In genomic region chr6:145781966-145782365, GRCm38 (mm10) we compare ENCODE assay signal across 20 mouse cellular contexts. TPM values are rescaled to one million over a fixed set of nuclear protein-coding genes. Genes with fewer than 3 reads are reported as not detected.
DNase-seq lines count a peak whose midpoint lies in the region; ATAC-seq lines count a peak whose summit lies in the region.
"Had no signal": no experiment of that assay in that cellular context is flagged by ENCODE, and none has a peak within 500 bp of the region (broad histone marks: within the 10 kb centered on the region; RNA-seq: fewer than 3 reads in every experiment).

No protein-coding gene starts in this region.

- H3K4me1 ChIP-seq in heart, embryonic 16.5 days (ENCODE audit: control insufficient read depth, insufficient read depth, low read length): peaks cover 33% of the 10 kb centered on the region
- H3K4me1 ChIP-seq in embryonic facial prominence, embryonic 13.5 days: peaks cover 28% of the 10 kb centered on the region

- H3K9ac ChIP-seq in heart, embryonic 16.5 days (ENCODE audit: low read length): no peak overlapping the region
- H3K9ac ChIP-seq in embryonic facial prominence, embryonic 13.5 days: no peak overlapping the region
- H3K9ac ChIP-seq: liver, embryonic 15.5 days had no signal

- peak; percentile 35 for DNase-seq in gastrocnemius, adult 18-20 months (ENCODE audit: low spot score)
- no peak for DNase-seq in gastrocnemius, postnatal 25 days
- DNase-seq in heart, postnatal 14 days: no peak
- no peak for DNase-seq in right cerebral cortex, postnatal 14 days
- DNase-seq in cerebellum, postnatal 4 days (ENCODE audit: low spot score in 2 of 2): no peak
- DNase-seq: adrenal gland, postnatal 36 days; kidney, adult 11 months; kidney, postnatal 4 days; right cerebral cortex, adult 18-20 months; thymus, postnatal 14 days had no signal

- H3K9me3 ChIP-seq in heart, embryonic 16.5 days (replicated peaks; ENCODE audit: control insufficient read depth, low read length): no peaks in the 10 kb centered on the region
- H3K9me3 ChIP-seq in embryonic facial prominence, embryonic 13.5 days: no peaks in the 10 kb centered on the region
- H3K9me3 ChIP-seq: limb, embryonic 13.5 days; liver, embryonic 15.5 days had no signal

- 55% methylated on average over 2 of the region's 2 CpGs for WGBS in heart, embryonic 16.5 days
- WGBS in embryonic facial prominence, embryonic 13.5 days: 47% methylated on average over 2 of the region's 2 CpGs

- no peaks in the 10 kb centered on the region for H3K27me3 ChIP-seq in heart, embryonic 16.5 days (ENCODE audit: control insufficient read depth, insufficient read depth, low read length)
- no peaks in the 10 kb centered on the region for H3K27me3 ChIP-seq in embryonic facial prominence, embryonic 13.5 days
- H3K27me3 ChIP-seq: CH12.LX; limb, embryonic 13.5 days; liver, embryonic 15.5 days had no signal

- H3K4me2 ChIP-seq in heart, embryonic 16.5 days (ENCODE audit: low read depth, low read length): no peak overlapping the region
- H3K4me2 ChIP-seq in embryonic facial prominence, embryonic 13.5 days: no peak overlapping the region
- H3K4me2 ChIP-seq: limb, embryonic 13.5 days; liver, embryonic 15.5 days had no signal

- intact Hi-C loops in heart, postnatal 14 days (cut with DNase I): loop anchor here (2.0 kb wide), 1 partner anchor 13 kb away; no protein-coding TSS in a partner anchor

- H3K27ac ChIP-seq in heart, embryonic 16.5 days (ENCODE audit: low read length): peak overlapping the region; percentile 30; the same call in 1 of the 2 replicates
- 0 out of 2 replicates have a peak overlapping the region, but pooled peaks have one; percentile 17 for H3K27ac ChIP-seq in embryonic facial prominence, embryonic 13.5 days
- H3K27ac ChIP-seq: limb, embryonic 13.5 days; liver, embryonic 15.5 days; macrophage; midbrain, embryonic 10.5 days had no signal

- H3K4me3 ChIP-seq in heart, embryonic 16.5 days (ENCODE audit: low read length): no peak overlapping the region
- no peak overlapping the region for H3K4me3 ChIP-seq in embryonic facial prominence, embryonic 13.5 days
- H3K4me3 ChIP-seq: limb, embryonic 13.5 days; liver, embryonic 15.5 days; midbrain, embryonic 10.5 days had no signal

- no peak for ATAC-seq in heart, embryonic 16.5 days (replicated peaks; ENCODE audit: extremely low read depth, insufficient read depth, low FRiP score)
- ATAC-seq in CD4-positive, CD25-positive, alpha-beta regulatory T cell, adult 4 months: peak; percentile 23
- no peak for ATAC-seq in embryonic facial prominence, embryonic 13.5 days (ENCODE audit: insufficient number of reproducible peaks, insufficient read depth, low FRiP score, low TSS enrichment, low read depth)
- ATAC-seq: hindbrain, embryonic 16.5 days had no signal

- H3K36me3 ChIP-seq in heart, embryonic 16.5 days (ENCODE audit: control insufficient read depth, insufficient read depth): no peaks in the 10 kb centered on the region; the same call in 1 of the 2 replicates
- no peaks in the 10 kb centered on the region for H3K36me3 ChIP-seq in embryonic facial prominence, embryonic 13.5 days
- H3K36me3 ChIP-seq: limb, embryonic 13.5 days; liver, embryonic 15.5 days; midbrain, embryonic 10.5 days had no signal

RNA-seq across cellular contexts. Expression of gene Rassf8, which starts 35.4 kb away (rescaled TPM):
- 10 to 100 TPM; 28.6 to 32.2 TPM for total RNA-seq in gastrocnemius, adult 18-20 months (2021)
- 10 to 100 TPM; 27.2 to 35.6 TPM for total RNA-seq in gastrocnemius, postnatal 25 days (2021)
- 7.3 TPM in 2 replicates for polyA plus RNA-seq in heart, embryonic 16.5 days (2015; fragmentation: Nextera tagmentation; extraction: Ambion mirVana)
- total RNA-seq in heart, postnatal 14 days (2021): 10 to 100 TPM; 58.2 to 58.4 TPM
- under 1 TPM in 1 of 2 experiments, not detected in 1; 0.13 TPM for polyA plus RNA-seq in CD4-positive, CD25-positive, alpha-beta regulatory T cell, adult 4 months (2017; shearing (Covaris generic))
- 10.1 and 12.3 TPM in 2 replicates for polyA plus RNA-seq in embryonic facial prominence, embryonic 13.5 days (2015; fragmentation: Nextera tagmentation; extraction: Ambion mirVana)
- total RNA-seq: MEL had no signal
